Mouse (Mus musculus) ES-E14 (cell line): ENCODE results near the gene Ddx20.

Experiments
- CHD2 ChIP-seq: IDR thresholded peaks from 2 replicates; pipeline ENCODE4 v1.6.1; 2014; ENCODE audit warnings: mild to moderate bottlenecking, low read depth, low read length, inconsistent platforms
- MAFK ChIP-seq: IDR thresholded peaks from 2 replicates; pipeline ENCODE4 v1.6.1; 2014; ENCODE audit warnings: mild to moderate bottlenecking, low read depth, low read length, inconsistent platforms; ENCODE audit not compliant: insufficient read depth
- ZC3H11A ChIP-seq: IDR thresholded peaks from 2 replicates; pipeline ENCODE4 v1.6.1; 2012; ENCODE audit warnings: low read depth, mild to moderate bottlenecking, inconsistent platforms, low read length, borderline replicate concordance
- ZNF384 ChIP-seq: IDR thresholded peaks from 2 replicates; pipeline ENCODE4 v1.6.1; 2012; ENCODE audit warnings: low read depth, low read length, inconsistent platforms

- TF ChIP-seq ZC3H11A: no peak
- TF ChIP-seq CHD2: no peak
- TF ChIP-seq ZNF384: no peak
- no peak for TF ChIP-seq MAFK
Observed at GRCm38 (mm10) chr3:105695476-105696386, 8.4 kb upstream of the Ddx20 start.
